Comparison of ENCODE assay signal across 8 mouse cellular contexts in genomic region chr3:88440500-88441381, GRCm38 (mm10). TPM values are rescaled to one million over a fixed set of nuclear protein-coding genes. Genes with fewer than 3 reads are reported as not detected.
DNase-seq lines count a peak whose midpoint lies in the region; TF ChIP-seq lines count a peak whose summit lies in the region.

No protein-coding gene starts in this region.

- H3K27ac ChIP-seq in embryonic fibroblast, embryonic 13.5 days (ENCODE audit: insufficient read depth, low read length), result no peak overlapping the region
- H3K27ac ChIP-seq in liver, adult 2 months (replicated peaks; ENCODE audit: insufficient read depth, low read depth, low read length), result peak overlapping the region; percentile 50

- H3ac ChIP-seq in myocyte (ENCODE audit: control insufficient read depth, insufficient read length), result no peak overlapping the region

- no peaks in the 10 kb centered on the region for H3K79me2 ChIP-seq in liver, adult 2 months (ENCODE audit: control insufficient read depth, insufficient read depth, low read length)
- H3K79me2 ChIP-seq in myocyte (ENCODE audit: control insufficient read depth, insufficient read depth), result no peaks in the 10 kb centered on the region

- peak overlapping the region; percentile 47 for H3K9ac ChIP-seq in liver, adult 2 months (ENCODE audit: low read depth, low read length)

- H3K4me3 ChIP-seq in embryonic fibroblast, embryonic 13.5 days (ENCODE audit: insufficient read depth, low read length), result no peak overlapping the region
- peak overlapping the region; percentile 16 for H3K4me3 ChIP-seq in liver, adult 2 months (ENCODE audit: insufficient read depth, low read depth, low read length)
- no peak overlapping the region for H3K4me3 ChIP-seq in myocyte

- no peaks in the 10 kb centered on the region for H3K4me1 ChIP-seq in embryonic fibroblast, embryonic 13.5 days (ENCODE audit: control insufficient read depth, insufficient read depth, low read length)
- peaks cover 11% of the 10 kb centered on the region for H3K4me1 ChIP-seq in liver, adult 2 months (ENCODE audit: control insufficient read depth, insufficient read depth, low read length)

- peaks cover 27% of the 10 kb centered on the region for H3K36me3 ChIP-seq in liver, adult 2 months (ENCODE audit: control insufficient read depth, insufficient read depth, low read length)
- no peaks in the 10 kb centered on the region for H3K36me3 ChIP-seq in myocyte (ENCODE audit: control insufficient read depth, insufficient read depth)

- no peaks in the 10 kb centered on the region for H3K27me3 ChIP-seq in liver, adult 2 months (ENCODE audit: control insufficient read depth, insufficient read depth, low read length)
- no peaks in the 10 kb centered on the region for H3K27me3 ChIP-seq in myocyte (ENCODE audit: control insufficient read depth, insufficient read depth, insufficient read length)

- peak; percentile 59; the same call in 1 of the 2 replicates for TF ChIP-seq CTCF in embryonic fibroblast, embryonic 13.5 days (IDR thresholded peaks at IDR 0.05; ENCODE audit: borderline replicate concordance, insufficient read depth, low read length)
- TF ChIP-seq CTCF in liver, adult 2 months (IDR thresholded peaks at IDR 0.05; ENCODE audit: low read depth, low read length), result peak; percentile 34

- TF ChIP-seq POLR2A in embryonic fibroblast, embryonic 13.5 days (IDR thresholded peaks at IDR 0.05; ENCODE audit: low read depth, low read length), result no peak
- 0 out of 2 replicates have a peak, but pooled peaks have one; percentile 14 for TF ChIP-seq POLR2A in liver, adult 2 months (IDR thresholded peaks at IDR 0.05; ENCODE audit: extremely low read depth, insufficient read depth, low read length)
- no peak for TF ChIP-seq POLR2A in myocyte (IDR thresholded peaks at IDR 0.05; ENCODE audit: insufficient read length, low read depth)

- peak; percentile 34 to 59 for DNase-seq in cerebellum, postnatal 25 days
- no peak for DNase-seq in cerebellum, postnatal 36 days
- peak; percentile 20 for DNase-seq in Muller cell, postnatal 12 days (ENCODE audit: inconsistent ontology term)
- DNase-seq in induced T-regulatory cell, adult 2 months (ENCODE audit: low read depth), result peak; percentile 76
- peak; percentile 77 for DNase-seq in liver, adult 2 months (ENCODE audit: extremely low read depth, low read depth, low spot score)
- peak; percentile 72 for DNase-seq in thymus, postnatal 4 days

- WGBS in liver, adult 2 months, result 30% methylated on average over 27 of the region's 27 CpGs

- peak overlapping the region; percentile 76 for H3K4me2 ChIP-seq in myocyte (ENCODE audit: low read depth)

TF ChIP-seq in myocyte, 11 proteins besides CTCF, POLR2A, EP300 and RAD21:
- TF ChIP-seq TCF3 (IDR thresholded peaks at IDR 0.05; ENCODE audit: insufficient read length, low read depth), result no peak
- peak; percentile 22 for TF ChIP-seq USF1 (IDR thresholded peaks at IDR 0.05; ENCODE audit: low read depth)

RNA-seq across cellular contexts. Expression of gene Slc25a44, which starts 15.8 kb away (rescaled TPM):
- polyA plus RNA-seq in embryonic fibroblast, embryonic 13.5 days (2011; ENCODE audit: insufficient read length, low read depth, missing spikeins), result 15.9 and 20.1 TPM in 2 replicates
- total RNA-seq in liver, adult 2 months (2014; rRNA removed), result 26.1 and 28.1 TPM in 2 replicates
- polyA plus RNA-seq in liver, adult 2 months (2012; rRNA removed), result 57.0 and 60.9 TPM in 2 replicates
- 19.3 TPM for polyA plus RNA-seq in myocyte (2012; fragmentation: generic; extraction: Trizol)

RNA-seq across cellular contexts. Expression of gene Sema4a, which starts 20.2 kb away (rescaled TPM):
- 0.25 and 0.63 TPM in 2 replicates for polyA plus RNA-seq in embryonic fibroblast, embryonic 13.5 days (2011; ENCODE audit: insufficient read length, low read depth, missing spikeins)
- 23.4 and 37.9 TPM in 2 replicates for total RNA-seq in liver, adult 2 months (2014; rRNA removed)
- polyA plus RNA-seq in liver, adult 2 months (2012; rRNA removed), result 109 and 117 TPM in 2 replicates
- polyA plus RNA-seq in myocyte (2012; fragmentation: generic; extraction: Trizol), result 0.35 TPM

RNA-seq across cellular contexts. Expression of gene Pmf1, which starts 30.6 kb away (rescaled TPM):
- polyA plus RNA-seq in embryonic fibroblast, embryonic 13.5 days (2011; ENCODE audit: insufficient read length, low read depth, missing spikeins), result 24.4 and 29.9 TPM in 2 replicates
- 12.9 and 16.5 TPM in 2 replicates for total RNA-seq in liver, adult 2 months (2014; rRNA removed)
- 59.0 and 68.1 TPM in 2 replicates for polyA plus RNA-seq in liver, adult 2 months (2012; rRNA removed)
- 59.0 TPM for polyA plus RNA-seq in myocyte (2012; fragmentation: generic; extraction: Trizol)

RNA-seq across cellular contexts. Expression of gene Bglap, which starts 56.5 kb away (rescaled TPM):
- not detected in 2 replicates for polyA plus RNA-seq in embryonic fibroblast, embryonic 13.5 days (2011; ENCODE audit: insufficient read length, low read depth, missing spikeins)
- not detected in 2 replicates for total RNA-seq in liver, adult 2 months (2014; rRNA removed)
- not detected in 2 replicates for polyA plus RNA-seq in liver, adult 2 months (2012; rRNA removed)
- 0.34 TPM for polyA plus RNA-seq in myocyte (2012; fragmentation: generic; extraction: Trizol)

Comparison
In these comparisons a context has a peak if more than half of its experiments do, and no peak if none do; other contexts are left out.
1. DNase-seq: peak in cerebellum, postnatal 25 days (2 of 2), Muller cell, postnatal 12 days (single experiment), induced T-regulatory cell, adult 2 months (single experiment), liver, adult 2 months (single experiment) and thymus, postnatal 4 days (single experiment); none in cerebellum, postnatal 36 days (0 of 2).
2. RNA of gene Sema4a, which starts 20.2 kb away (polyA plus RNA-seq): 109 to 117 TPM in liver, adult 2 months; 0.35 TPM in myocyte (single experiment) and 0.25 to 0.63 TPM in embryonic fibroblast, embryonic 13.5 days; every median in the first group is over 10 times any median in the second.